Mouse (Mus musculus) limb, embryonic 13.5 days (tissue): ENCODE data around the gene Pnldc1. TPM values are rescaled to one million over a fixed set of nuclear protein-coding genes. Genes with fewer than 3 reads are reported as not detected.

Experiments used
- ATAC-seq: fragments of 200-750 bp; cut with Nextera tagmentation; 2 replicates; pipeline ENCODE4 v1.8.0; 2017; ENCODE audit warnings: low read depth, moderate number of reproducible peaks, moderate TSS enrichment; ENCODE audit not compliant: low FRiP score
- H3K27ac ChIP-seq: fragments of 300-500 bp; sonication (generic); 2 replicates; pipeline ENCODE4 v1.5.1; 2015; ENCODE audit warnings: inconsistent platforms, mild to moderate bottlenecking, moderate library complexity
- H3K27me3 ChIP-seq: fragments of 300-500 bp; sonication (generic); 2 replicates; pipeline ENCODE4 v1.6.1; 2015; ENCODE audit warnings: mild to moderate bottlenecking, inconsistent platforms
- H3K36me3 ChIP-seq: fragments of 300-500 bp; sonication (generic); 2 replicates; pipeline ENCODE4 v1.6.1; 2015; ENCODE audit warnings: inconsistent platforms, mild to moderate bottlenecking, moderate library complexity
- H3K4me1 ChIP-seq: fragments of 300-500 bp; sonication (generic); 2 replicates; pipeline ENCODE4 v1.6.1; 2015; ENCODE audit warnings: inconsistent platforms
- H3K4me2 ChIP-seq: fragments of 300-500 bp; sonication (generic); replicated peaks from 2 replicates; pipeline ENCODE4 v1.6.1; 2015; ENCODE audit warnings: inconsistent platforms, mild to moderate bottlenecking, moderate library complexity
- H3K4me3 ChIP-seq: fragments of 300-500 bp; sonication (generic); 2 replicates; pipeline ENCODE4 v1.5.1; 2015; ENCODE audit warnings: moderate library complexity, mild to moderate bottlenecking, inconsistent platforms
- H3K9ac ChIP-seq: fragments of 300-500 bp; sonication (generic); 2 replicates; pipeline ENCODE4 v1.6.1; 2015; ENCODE audit warnings: mild to moderate bottlenecking, inconsistent platforms
- H3K9me3 ChIP-seq: fragments of 300-500 bp; sonication (generic); 2 replicates; pipeline ENCODE4 v1.6.1; 2016; ENCODE audit warnings: inconsistent platforms
- WGBS: fragments of 180-500 bp; shearing (Covaris S2); methylation state at CpG from one replicate; pipeline ENCODE4 v1.1.7; 2015; 5-methylcytosine and 5-hydroxymethylcytosine counted together
- microRNA-seq: library from miRNA; unstranded; fragments of <30 nt; microRNA quantifications from one replicate; pipeline ENCODE4, GENCODE M21; 2016
- polyA plus RNA-seq: library from polyadenylated mRNA; unstranded; fragments of >200 nt; fragmentation: Nextera tagmentation; extraction: Ambion mirVana; gene quantifications from 2 replicates; pipeline ENCODE4 v1.2.1, GENCODE M21; 2015

Pnldc1 gene
- polyA plus RNA-seq, 1 experiment from 2014 or later, result 2.4 TPM

DNA sequence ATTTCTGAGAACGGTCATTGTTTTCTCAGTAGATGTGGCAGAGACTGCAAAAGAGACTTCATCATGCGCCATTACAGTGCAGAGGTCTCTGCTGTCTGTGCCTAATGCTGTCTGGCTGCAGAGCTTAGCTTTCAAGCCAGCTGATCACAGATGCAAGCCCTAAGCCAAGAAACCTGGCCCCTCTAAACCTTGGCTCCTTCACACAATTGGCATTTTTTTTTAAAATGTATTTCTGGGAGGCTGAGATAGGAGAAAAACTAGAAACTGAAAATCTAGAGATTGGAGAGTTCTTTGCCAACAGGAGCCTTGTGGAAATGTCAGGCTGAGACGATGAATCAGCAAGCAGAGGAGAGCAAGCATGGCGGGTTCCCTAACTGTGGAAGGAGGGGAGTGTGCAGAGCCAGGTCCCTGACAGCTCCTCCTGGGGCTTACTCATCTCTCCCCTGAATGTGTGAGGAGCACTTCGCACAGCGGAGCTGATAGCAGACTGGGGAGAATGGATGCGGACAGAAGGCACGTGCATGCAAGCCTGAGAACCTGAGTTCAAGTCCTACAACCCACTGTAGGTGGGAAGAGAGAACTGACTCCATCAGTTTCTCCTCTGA is 60.1 kb downstream of the Pnldc1 start:
- H3K4me1 ChIP-seq, result peaks cover 18% of the 10 kb centered on the region
- ATAC-seq, result no peak
- no peak overlapping the region for H3K27ac ChIP-seq
- no peak overlapping the region for H3K4me3 ChIP-seq
- no peaks in the 10 kb centered on the region for H3K9me3 ChIP-seq
- no peaks in the 10 kb centered on the region for H3K27me3 ChIP-seq
- no peaks in the 10 kb centered on the region for H3K36me3 ChIP-seq
- WGBS, result 85% methylated on average over 8 of the region's 8 CpGs
- H3K9ac ChIP-seq, result no peak overlapping the region
- no peak overlapping the region for H3K4me2 ChIP-seq

DNA sequence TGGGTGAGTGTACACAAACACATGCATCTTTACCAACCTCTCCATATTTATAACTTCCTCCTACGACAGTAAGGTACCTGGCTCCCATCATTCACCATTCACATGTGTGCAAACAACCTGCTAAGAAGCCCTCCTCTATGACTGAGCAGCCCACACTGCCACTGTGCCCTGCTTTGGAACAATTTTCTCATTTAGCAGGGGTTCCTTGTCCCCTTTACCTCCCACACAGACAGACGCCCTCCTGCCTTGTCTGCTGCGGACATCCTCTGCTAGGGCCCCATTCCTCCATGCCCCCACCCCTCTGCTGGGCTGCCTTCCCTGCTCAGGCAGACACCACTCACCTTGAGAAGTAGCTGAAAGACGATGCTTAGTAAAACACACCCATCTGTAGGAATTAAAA is 62.3 kb downstream of the Pnldc1 start:
- H3K27ac ChIP-seq, result no peak overlapping the region
- H3K9ac ChIP-seq, result no peak overlapping the region
- no peak overlapping the region for H3K4me3 ChIP-seq
- H3K4me2 ChIP-seq, result no peak overlapping the region
- peaks cover 30% of the 10 kb centered on the region for H3K4me1 ChIP-seq
- H3K27me3 ChIP-seq, result no peaks in the 10 kb centered on the region
- no peaks in the 10 kb centered on the region for H3K36me3 ChIP-seq
- ATAC-seq, result no peak
- 54% methylated on average over 4 of the region's 4 CpGs for WGBS
- no peaks in the 10 kb centered on the region for H3K9me3 ChIP-seq

DNA sequence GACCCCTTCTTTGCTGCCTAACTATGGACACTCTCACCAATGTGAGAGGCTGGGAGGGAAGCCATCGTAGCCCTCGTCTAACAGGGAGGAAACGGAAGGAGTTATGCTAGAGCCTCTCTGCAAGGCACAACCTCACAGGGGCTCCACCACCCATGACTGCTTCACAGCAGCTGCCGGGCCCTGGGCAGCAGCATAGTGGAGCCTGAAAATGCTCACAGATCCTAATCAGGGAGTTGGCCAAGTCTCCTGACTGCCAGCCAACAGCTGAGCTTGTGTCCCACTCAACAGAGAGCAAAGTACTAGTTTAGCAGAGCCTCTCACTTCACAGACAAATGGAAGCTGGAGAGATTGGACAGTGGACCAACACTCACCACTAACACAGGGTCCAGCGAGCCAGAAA is 63.6 kb downstream of the Pnldc1 start:
- no peak overlapping the region for H3K4me2 ChIP-seq
- peak overlapping the region; percentile 84 for H3K27ac ChIP-seq
- H3K9ac ChIP-seq, result no peak overlapping the region
- 54% methylated on average over 5 of the region's 5 CpGs for WGBS
- H3K9me3 ChIP-seq, result no peaks in the 10 kb centered on the region
- ATAC-seq, result no peak
- no peak overlapping the region for H3K4me3 ChIP-seq
- H3K4me1 ChIP-seq, result peaks cover 30% of the 10 kb centered on the region
- H3K36me3 ChIP-seq, result no peaks in the 10 kb centered on the region
- H3K27me3 ChIP-seq, result no peaks in the 10 kb centered on the region

DNA sequence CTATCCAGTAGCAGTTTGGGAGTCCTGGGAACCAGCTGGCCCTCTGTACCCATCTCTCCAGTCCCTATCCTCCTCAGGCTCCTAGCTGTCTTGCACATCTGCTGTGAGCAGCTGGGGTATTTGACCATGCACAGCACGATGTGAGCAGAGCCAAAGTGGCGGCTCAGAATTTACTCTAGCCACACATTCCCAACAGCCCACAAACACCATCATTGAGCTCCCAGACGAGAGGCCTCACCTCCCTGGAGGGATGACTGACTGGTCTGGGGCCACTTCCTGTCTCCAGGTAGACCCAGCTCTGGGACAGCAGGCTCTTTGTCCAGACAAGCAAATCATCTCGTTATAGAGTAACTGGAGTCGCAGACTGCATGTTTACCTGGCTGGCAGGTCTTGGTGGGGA is 64.2 kb downstream of the Pnldc1 start:
- ATAC-seq, result peak; percentile 34; the same call in 1 of the 2 replicates
- H3K9ac ChIP-seq, result no peak overlapping the region
- H3K4me1 ChIP-seq, result peaks cover 30% of the 10 kb centered on the region
- WGBS, result 21% methylated on average over 5 of the region's 5 CpGs
- H3K9me3 ChIP-seq, result no peaks in the 10 kb centered on the region
- no peaks in the 10 kb centered on the region for H3K27me3 ChIP-seq
- no peaks in the 10 kb centered on the region for H3K36me3 ChIP-seq
- H3K27ac ChIP-seq, result peak overlapping the region; percentile 84
- H3K4me2 ChIP-seq, result no peak overlapping the region
- no peak overlapping the region for H3K4me3 ChIP-seq

DNA sequence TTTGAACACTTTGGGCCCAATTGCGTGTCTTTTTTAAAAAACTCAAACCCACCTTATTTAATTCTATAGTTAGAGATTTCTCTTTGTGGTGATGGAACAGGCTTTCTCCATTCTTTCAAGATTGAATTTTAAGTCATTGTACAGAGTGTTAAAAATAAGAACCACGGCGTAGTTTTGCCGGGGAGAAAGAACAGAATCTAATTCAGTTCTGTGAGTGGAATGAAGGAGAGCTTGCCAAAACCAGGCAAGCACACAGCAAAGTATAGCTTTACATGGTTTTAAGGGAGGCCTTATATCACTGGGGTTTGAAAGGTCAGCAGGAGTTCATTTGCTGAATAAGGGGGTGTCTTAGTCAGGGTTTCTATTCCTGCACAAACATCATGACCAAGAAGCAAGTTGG is 65.5 kb downstream of the Pnldc1 start:
- peak overlapping the region; percentile 86 for H3K27ac ChIP-seq
- H3K27me3 ChIP-seq, result no peaks in the 10 kb centered on the region
- peaks cover 40% of the 10 kb centered on the region for H3K4me1 ChIP-seq
- WGBS, result 56% methylated on average over 4 of the region's 4 CpGs
- H3K36me3 ChIP-seq, result no peaks in the 10 kb centered on the region
- ATAC-seq, result 0 out of 2 replicates have a peak, but pooled peaks have one; percentile 57
- H3K9me3 ChIP-seq, result no peaks in the 10 kb centered on the region
- no peak overlapping the region for H3K4me2 ChIP-seq
- H3K9ac ChIP-seq, result no peak overlapping the region
- no peak overlapping the region for H3K4me3 ChIP-seq

DNA sequence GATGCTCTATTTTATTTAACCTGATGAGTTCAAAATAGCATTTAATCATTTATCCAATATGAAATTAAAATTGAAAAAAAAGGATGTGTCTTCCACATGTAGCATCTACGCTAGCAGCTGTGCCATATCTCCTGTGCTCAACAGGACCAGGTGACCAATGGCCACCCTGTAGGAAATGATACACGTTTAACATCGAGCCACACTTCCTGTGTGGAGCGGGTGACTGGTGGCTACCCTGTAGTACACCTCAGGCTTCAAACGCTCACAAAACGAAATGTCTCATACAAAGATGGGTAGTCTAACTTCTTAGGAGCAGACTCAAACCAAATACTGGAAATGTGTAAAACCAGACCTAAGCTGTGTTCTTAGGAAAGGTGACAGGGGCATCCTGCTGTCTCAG is 66.2 kb downstream of the Pnldc1 start:
- no peak overlapping the region for H3K4me3 ChIP-seq
- H3K27me3 ChIP-seq, result no peaks in the 10 kb centered on the region
- H3K4me1 ChIP-seq, result peaks cover 44% of the 10 kb centered on the region
- H3K9me3 ChIP-seq, result no peaks in the 10 kb centered on the region
- H3K27ac ChIP-seq, result peak overlapping the region; percentile 86
- ATAC-seq, result no peak
- no peaks in the 10 kb centered on the region for H3K36me3 ChIP-seq
- H3K4me2 ChIP-seq, result peak overlapping the region; percentile 9; the same call in 1 of the 2 replicates
- no peak overlapping the region for H3K9ac ChIP-seq
- 65% methylated on average over 6 of the region's 6 CpGs for WGBS

DNA sequence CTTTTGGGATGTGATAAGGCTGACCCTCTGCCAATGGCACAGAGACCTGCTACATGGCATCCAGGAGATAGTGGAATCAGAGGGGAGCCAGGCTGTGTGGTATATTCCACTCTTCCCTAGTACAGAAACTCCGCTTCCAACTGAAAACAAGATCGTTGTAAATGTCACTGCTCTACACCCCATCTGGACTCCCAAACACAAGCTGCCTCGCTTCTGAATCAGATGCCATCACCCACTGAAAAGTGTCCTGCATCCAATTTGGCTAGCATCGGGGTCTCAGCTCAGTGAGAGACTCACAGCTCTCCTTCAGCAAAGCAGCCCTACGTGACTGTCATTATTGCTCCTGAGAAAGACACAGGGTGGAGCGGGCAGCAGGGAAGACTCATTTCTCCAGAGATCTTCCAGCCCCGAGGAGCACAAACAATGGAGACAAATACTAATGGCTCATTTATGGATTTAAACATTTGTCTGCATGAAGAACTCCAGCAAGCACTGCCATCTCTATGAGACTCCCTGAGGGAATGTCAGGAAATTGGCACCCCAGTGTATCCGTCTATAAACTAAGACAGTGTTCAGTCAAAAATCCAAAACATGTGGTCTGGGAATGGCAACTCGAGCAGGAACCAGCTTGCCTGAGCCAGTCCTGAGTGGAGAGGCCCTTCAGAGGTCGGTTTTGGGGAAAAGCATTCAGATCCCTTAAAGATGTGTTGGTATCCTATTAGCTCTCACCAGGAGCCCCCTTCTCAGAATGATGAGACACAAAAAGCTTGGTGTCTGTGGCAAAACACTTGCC is 70.4 kb downstream of the Pnldc1 start:
- no peaks in the 10 kb centered on the region for H3K36me3 ChIP-seq
- H3K9me3 ChIP-seq, result no peaks in the 10 kb centered on the region
- H3K9ac ChIP-seq, result no peak overlapping the region
- 49% methylated on average over 10 of the region's 10 CpGs for WGBS
- H3K27ac ChIP-seq, result no peak overlapping the region
- H3K27me3 ChIP-seq, result no peaks in the 10 kb centered on the region
- no peak overlapping the region for H3K4me2 ChIP-seq
- peaks cover 38% of the 10 kb centered on the region for H3K4me1 ChIP-seq
- H3K4me3 ChIP-seq, result no peak overlapping the region
- ATAC-seq, result no peak

Small RNA genes within 50 kb of the gene (microRNA-seq; reads per million reads assigned to microRNA genes)
- not detected for gene Gm24085

Other genes with a start within 250 kb of the Pnldc1 start
- gene Slc22a1, start 234.4 kb downstream of the Pnldc1 start, polyA plus RNA-seq, result 0.25 TPM in 1 of 2 replicates, not detected in the other
- 48.7 and 51.5 TPM in 2 replicates for gene Igf2r, start 140.6 kb downstream of the Pnldc1 start, polyA plus RNA-seq
- gene Mas1, start 42.1 kb downstream of the Pnldc1 start, polyA plus RNA-seq, result 1.7 and 2.4 TPM in 2 replicates
- 0.08 and 0.09 TPM in 2 replicates for gene Mrgprh, start 34.2 kb downstream of the Pnldc1 start, polyA plus RNA-seq
- 450 and 465 TPM in 2 replicates for gene Tcp1, start 5.5 kb upstream of the Pnldc1 start, polyA plus RNA-seq
- 155 and 161 TPM in 2 replicates for gene Mrpl18, start 6.1 kb upstream of the Pnldc1 start, polyA plus RNA-seq
- gene Acat3, start 30.4 kb upstream of the Pnldc1 start, polyA plus RNA-seq, result 0.70 and 1.0 TPM in 2 replicates
- gene Acat2, start 50.5 kb upstream of the Pnldc1 start, polyA plus RNA-seq, result 207 and 209 TPM in 2 replicates
- 173 and 180 TPM in 2 replicates for gene Wtap, start 83.9 kb upstream of the Pnldc1 start, polyA plus RNA-seq
- 85.1 and 93.4 TPM in 2 replicates for gene Sod2, start 96.6 kb upstream of the Pnldc1 start, polyA plus RNA-seq
- not detected in 2 replicates for gene Gpr31b, start 142.1 kb upstream of the Pnldc1 start, polyA plus RNA-seq
- gene Tcp10b, start 150.9 kb upstream of the Pnldc1 start, polyA plus RNA-seq, result 0.17 TPM in 1 of 2 replicates, not detected in the other
- gene Unc93a, start 221.6 kb upstream of the Pnldc1 start, polyA plus RNA-seq, result 0.09 TPM in 1 of 2 replicates, not detected in the other